Comparison of ENCODE assay signal across 8 mouse cellular contexts in the genomic region with DNA sequence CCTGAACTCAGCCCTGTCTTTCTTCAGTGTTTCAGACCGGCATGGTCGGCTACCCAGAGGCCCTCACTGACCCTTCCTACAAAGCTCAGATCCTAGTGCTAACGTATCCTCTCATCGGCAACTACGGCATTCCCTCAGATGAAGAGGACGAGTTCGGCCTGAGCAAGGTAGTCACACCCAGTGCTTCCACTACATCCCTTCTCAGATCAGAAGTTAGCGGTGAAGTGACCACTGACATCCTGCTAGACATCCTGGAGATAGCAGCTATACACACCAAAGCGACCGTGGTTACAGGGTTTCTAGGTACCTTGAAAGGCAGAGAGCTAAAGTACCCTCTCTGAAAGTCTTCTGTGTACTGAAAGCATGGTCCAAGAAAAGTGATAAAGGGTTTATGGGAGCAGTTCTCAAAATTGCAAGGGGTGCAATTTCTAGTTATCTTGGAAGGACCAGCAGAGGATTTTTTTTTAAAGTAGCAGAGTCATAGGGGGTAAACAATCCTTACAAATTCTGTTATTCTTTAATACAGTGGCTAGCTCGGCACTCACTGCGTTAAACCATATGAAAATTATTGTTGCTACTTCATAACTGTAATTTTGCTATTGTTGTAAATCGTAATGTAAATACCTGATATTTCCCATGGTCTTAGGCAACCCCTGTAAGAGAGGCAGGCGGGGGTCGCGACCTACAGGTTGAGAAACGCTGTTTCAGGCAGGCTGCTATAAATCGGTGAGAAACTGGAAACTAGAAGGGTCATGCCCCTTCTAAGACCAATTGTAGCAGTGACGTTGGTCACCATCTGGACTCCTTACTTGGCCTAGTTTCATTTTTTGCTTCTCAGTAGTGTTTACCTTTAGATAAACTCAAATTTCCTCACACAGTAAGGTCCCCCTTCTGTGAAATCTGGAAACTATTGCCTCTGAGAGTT. TPM values are rescaled to one million over a fixed set of nuclear protein-coding genes. Genes with fewer than 3 reads are reported as not detected.
DNase-seq lines count a peak whose midpoint lies in the region; ATAC-seq lines count a peak whose summit lies in the region.

No protein-coding gene starts in this region.

- peak overlapping the region; percentile 65 for H3K4me3 ChIP-seq in forebrain, embryonic 11.5 days (ENCODE audit: low read depth, low read length)
- peak overlapping the region; percentile 72 for H3K4me3 ChIP-seq in limb, embryonic 13.5 days
- H3K4me3 ChIP-seq in neural tube, embryonic 14.5 days (ENCODE audit: low read depth, low read length): peak overlapping the region; percentile 65

- WGBS in forebrain, embryonic 11.5 days: 23% methylated on average over 19 of the region's 19 CpGs
- WGBS in limb, embryonic 13.5 days: 10% methylated on average over 19 of the region's 19 CpGs
- 18% methylated on average over 19 of the region's 19 CpGs for WGBS in neural tube, embryonic 14.5 days

- no peak for DNase-seq in frontal cortex, postnatal 25 days (ENCODE audit: low spot score in 2 of 2)
- DNase-seq in forebrain, embryonic 11.5 days (ENCODE audit: low spot score): no peak
- no peak for DNase-seq in adrenal gland, adult 18-20 months (ENCODE audit: low spot score in 2 of 2)
- no peak for DNase-seq in cerebellum, adult 9-11 months

- peak overlapping the region; percentile 93 for H3K4me2 ChIP-seq in forebrain, embryonic 11.5 days (ENCODE audit: low read depth, low read length, severe bottlenecking)
- H3K4me2 ChIP-seq in limb, embryonic 13.5 days (replicated peaks): peak overlapping the region; percentile 86
- peak overlapping the region; percentile 95 for H3K4me2 ChIP-seq in neural tube, embryonic 14.5 days (ENCODE audit: low read depth, low read length)

- H3K9ac ChIP-seq in forebrain, embryonic 11.5 days (ENCODE audit: low read length): peak overlapping the region; percentile 89
- H3K9ac ChIP-seq in limb, embryonic 13.5 days: peak overlapping the region; percentile 87
- peak overlapping the region; percentile 63 for H3K9ac ChIP-seq in neural tube, embryonic 14.5 days (replicated peaks; ENCODE audit: low read depth, low read length)

- H3K36me3 ChIP-seq in forebrain, embryonic 11.5 days (ENCODE audit: control insufficient read depth, insufficient read depth, low read length): 0 out of 2 replicates have a peak, but pooled peaks cover 4% of the 10 kb centered on the region
- peaks cover 51% of the 10 kb centered on the region for H3K36me3 ChIP-seq in limb, embryonic 13.5 days
- H3K36me3 ChIP-seq in neural tube, embryonic 14.5 days (ENCODE audit: control insufficient read depth, insufficient read depth, low read length): 0 out of 2 replicates have a peak, but pooled peaks cover 2% of the 10 kb centered on the region

- no peaks in the 10 kb centered on the region for H3K9me3 ChIP-seq in forebrain, embryonic 11.5 days (ENCODE audit: control insufficient read depth, low read length)
- H3K9me3 ChIP-seq in limb, embryonic 13.5 days: no peaks in the 10 kb centered on the region
- H3K9me3 ChIP-seq in neural tube, embryonic 14.5 days (ENCODE audit: control insufficient read depth, low read length): no peaks in the 10 kb centered on the region

- H3K27ac ChIP-seq in forebrain, embryonic 11.5 days (ENCODE audit: low read depth, low read length): no peak overlapping the region
- peak overlapping the region; percentile 81 for H3K27ac ChIP-seq in limb, embryonic 13.5 days
- no peak overlapping the region; the same call in 1 of the 2 replicates for H3K27ac ChIP-seq in neural tube, embryonic 14.5 days (ENCODE audit: low read depth, low read length)

- peaks cover 6% of the 10 kb centered on the region; the same call in 1 of the 2 replicates for H3K4me1 ChIP-seq in forebrain, embryonic 11.5 days (replicated peaks; ENCODE audit: control insufficient read depth, insufficient read depth, low read length)
- peaks cover 15% of the 10 kb centered on the region for H3K4me1 ChIP-seq in limb, embryonic 13.5 days
- H3K4me1 ChIP-seq in neural tube, embryonic 14.5 days (ENCODE audit: control insufficient read depth, insufficient read depth, low read length): peaks cover 9% of the 10 kb centered on the region

- peak; percentile 2; the same call in 1 of the 2 replicates for ATAC-seq in frontal cortex, adult (ENCODE audit: low TSS enrichment)
- peak; percentile 21 for ATAC-seq in CD4-positive, CD25-positive, alpha-beta regulatory T cell, adult 4 months
- peak; percentile 43; the same call in 1 of the 2 replicates for ATAC-seq in forebrain, embryonic 11.5 days (replicated peaks; ENCODE audit: low FRiP score)
- ATAC-seq in limb, embryonic 13.5 days (ENCODE audit: low FRiP score, low read depth): no peak; the same call in 1 of the 2 replicates
- ATAC-seq in neural tube, embryonic 14.5 days (ENCODE audit: low read depth): no peak

- no peaks in the 10 kb centered on the region for H3K27me3 ChIP-seq in forebrain, embryonic 11.5 days (ENCODE audit: control insufficient read depth, insufficient read depth, low read length)
- no peaks in the 10 kb centered on the region for H3K27me3 ChIP-seq in limb, embryonic 13.5 days
- H3K27me3 ChIP-seq in neural tube, embryonic 14.5 days (ENCODE audit: control insufficient read depth, insufficient read depth, low read length): no peaks in the 10 kb centered on the region

RNA-seq across cellular contexts. Expression of a gene that starts 0.9 kb away (rescaled TPM):
- 10 to 100 TPM in 1 of 2 experiments, 1 to 10 TPM in 1; 7.7 to 14.0 TPM for polyA plus RNA-seq in CD4-positive, CD25-positive, alpha-beta regulatory T cell, adult 4 months (2017; shearing (Covaris generic))
- polyA plus RNA-seq in forebrain, embryonic 11.5 days (2014; fragmentation: Nextera tagmentation; extraction: Ambion mirVana): 44.3 and 55.4 TPM in 2 replicates
- 30.0 and 33.7 TPM in 2 replicates for polyA plus RNA-seq in limb, embryonic 13.5 days (2015; fragmentation: Nextera tagmentation; extraction: Ambion mirVana)
- polyA plus RNA-seq in neural tube, embryonic 14.5 days (2014; fragmentation: Nextera tagmentation; extraction: Ambion mirVana): 10.4 and 10.6 TPM in 2 replicates
- total RNA-seq in adrenal gland, adult 18-20 months (2021): 10 to 100 TPM; 17.5 to 25.4 TPM

RNA-seq across cellular contexts. Expression of a gene that starts 6.8 kb away (rescaled TPM):
- 1 to 10 TPM; 6.5 to 7.9 TPM for polyA plus RNA-seq in CD4-positive, CD25-positive, alpha-beta regulatory T cell, adult 4 months (2017; shearing (Covaris generic))
- polyA plus RNA-seq in forebrain, embryonic 11.5 days (2014; fragmentation: Nextera tagmentation; extraction: Ambion mirVana): 10.8 and 10.9 TPM in 2 replicates
- polyA plus RNA-seq in limb, embryonic 13.5 days (2015; fragmentation: Nextera tagmentation; extraction: Ambion mirVana): 13.4 and 14.1 TPM in 2 replicates
- 15.1 and 15.6 TPM in 2 replicates for polyA plus RNA-seq in neural tube, embryonic 14.5 days (2014; fragmentation: Nextera tagmentation; extraction: Ambion mirVana)
- 10 to 100 TPM; 31.6 to 33.1 TPM for total RNA-seq in adrenal gland, adult 18-20 months (2021)

RNA-seq across cellular contexts. Expression of a gene that starts 7.4 kb away (rescaled TPM):
- 10 to 100 TPM; 80.7 to 89.3 TPM for polyA plus RNA-seq in CD4-positive, CD25-positive, alpha-beta regulatory T cell, adult 4 months (2017; shearing (Covaris generic))
- polyA plus RNA-seq in forebrain, embryonic 11.5 days (2014; fragmentation: Nextera tagmentation; extraction: Ambion mirVana): 81.8 and 86.4 TPM in 2 replicates
- 147 and 156 TPM in 2 replicates for polyA plus RNA-seq in limb, embryonic 13.5 days (2015; fragmentation: Nextera tagmentation; extraction: Ambion mirVana)
- 186 and 189 TPM in 2 replicates for polyA plus RNA-seq in neural tube, embryonic 14.5 days (2014; fragmentation: Nextera tagmentation; extraction: Ambion mirVana)
- total RNA-seq in adrenal gland, adult 18-20 months (2021): 100 to 1,000 TPM; 104 to 109 TPM

RNA-seq across cellular contexts. Expression of a gene that starts 50.6 kb away (rescaled TPM):
- not detected for polyA plus RNA-seq in CD4-positive, CD25-positive, alpha-beta regulatory T cell, adult 4 months (2017; shearing (Covaris generic))
- not detected in 2 replicates for polyA plus RNA-seq in forebrain, embryonic 11.5 days (2014; fragmentation: Nextera tagmentation; extraction: Ambion mirVana)
- not detected in 2 replicates for polyA plus RNA-seq in limb, embryonic 13.5 days (2015; fragmentation: Nextera tagmentation; extraction: Ambion mirVana)
- not detected in 2 replicates for polyA plus RNA-seq in neural tube, embryonic 14.5 days (2014; fragmentation: Nextera tagmentation; extraction: Ambion mirVana)
- not detected for total RNA-seq in adrenal gland, adult 18-20 months (2021)

RNA-seq across cellular contexts. Expression of a gene that starts 52.6 kb away (rescaled TPM):
- polyA plus RNA-seq in CD4-positive, CD25-positive, alpha-beta regulatory T cell, adult 4 months (2017; shearing (Covaris generic)): not detected
- 0.79 and 1.2 TPM in 2 replicates for polyA plus RNA-seq in forebrain, embryonic 11.5 days (2014; fragmentation: Nextera tagmentation; extraction: Ambion mirVana)
- polyA plus RNA-seq in limb, embryonic 13.5 days (2015; fragmentation: Nextera tagmentation; extraction: Ambion mirVana): 0.38 and 0.57 TPM in 2 replicates
- polyA plus RNA-seq in neural tube, embryonic 14.5 days (2014; fragmentation: Nextera tagmentation; extraction: Ambion mirVana): 39.8 and 48.3 TPM in 2 replicates
- not detected for total RNA-seq in adrenal gland, adult 18-20 months (2021)

Comparison
In these comparisons a context has a peak if more than half of its experiments do, and no peak if none do; other contexts are left out.
1. ATAC-seq: peak in frontal cortex, adult (single experiment), CD4-positive, CD25-positive, alpha-beta regulatory T cell, adult 4 months (single experiment) and forebrain, embryonic 11.5 days (single experiment); none in limb, embryonic 13.5 days (single experiment) and neural tube, embryonic 14.5 days (single experiment).
2. Peak in every context shown above with its lines, with median percentiles within 50 percentile points of each other: H3K4me2 ChIP-seq, H3K4me3 ChIP-seq and H3K9ac ChIP-seq.